Mouse (Mus musculus) ES-E14 (cell line): Measurements from ENCODE around the gene Dcpp1.

ENCODE experiments used
- CHD2 ChIP-seq: IDR thresholded peaks from 2 replicates; pipeline ENCODE4 v1.6.1; 2014; ENCODE audit warnings: mild to moderate bottlenecking, low read depth, low read length, inconsistent platforms
- HCFC1 ChIP-seq: IDR thresholded peaks from 2 replicates; pipeline ENCODE4 v1.6.1; 2012; ENCODE audit warnings: low read length, inconsistent platforms, borderline replicate concordance; ENCODE audit not compliant: insufficient read depth
- MAFK ChIP-seq: IDR thresholded peaks from 2 replicates; pipeline ENCODE4 v1.6.1; 2014; ENCODE audit warnings: mild to moderate bottlenecking, low read depth, low read length, inconsistent platforms; ENCODE audit not compliant: insufficient read depth
- ZC3H11A ChIP-seq: IDR thresholded peaks from 2 replicates; pipeline ENCODE4 v1.6.1; 2012; ENCODE audit warnings: low read depth, mild to moderate bottlenecking, inconsistent platforms, low read length, borderline replicate concordance
- ZNF384 ChIP-seq: IDR thresholded peaks from 2 replicates; pipeline ENCODE4 v1.6.1; 2012; ENCODE audit warnings: low read depth, low read length, inconsistent platforms

DNA sequence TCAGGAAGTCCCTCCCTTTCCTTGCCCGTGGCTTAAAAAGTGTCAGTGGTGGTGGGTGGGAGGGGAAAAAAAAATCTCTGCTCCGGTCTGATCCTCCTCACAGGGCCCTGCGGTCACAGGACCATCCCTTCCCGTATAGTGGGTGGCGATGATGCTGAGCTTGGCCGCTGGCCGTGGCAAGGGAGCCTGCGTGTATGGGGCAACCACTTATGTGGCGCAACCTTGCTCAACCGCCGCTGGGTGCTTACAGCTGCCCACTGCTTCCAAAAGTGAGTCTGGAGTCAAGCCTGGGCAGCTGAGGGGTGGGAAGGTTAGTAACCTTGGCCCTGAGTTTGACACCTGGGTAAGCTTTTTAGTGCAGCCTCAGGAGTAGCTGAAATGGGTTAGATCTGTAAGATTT, 12.2 kb upstream of the Dcpp1 start:
- TF ChIP-seq CHD2 (no peak), ZNF384 (no peak), HCFC1 (no peak), MAFK (no peak), ZC3H11A (no peak)
